Mouse (Mus musculus) midbrain, embryonic 12.5 days (tissue): ENCODE measurements around the gene Rnpepl1. TPM values are rescaled to one million over a fixed set of nuclear protein-coding genes. Genes with fewer than 3 reads are reported as not detected.

ENCODE experiments used
- ATAC-seq: fragments of 200-750 bp; cut with Nextera tagmentation; 2 replicates; pipeline ENCODE4 v1.8.0; 2017; ENCODE audit warnings: low read depth, moderate TSS enrichment, moderate library complexity; ENCODE audit not compliant: low FRiP score
- H3K27ac ChIP-seq: fragments of 300-500 bp; sonication (generic); replicated peaks from 2 replicates; pipeline ENCODE4 v1.5.1; 2016; ENCODE audit warnings: mild to moderate bottlenecking
- H3K27me3 ChIP-seq: fragments of 300-500 bp; sonication (generic); 2 replicates; pipeline ENCODE4 v1.6.1; 2016; ENCODE audit warnings: mild to moderate bottlenecking
- H3K36me3 ChIP-seq: fragments of 300-500 bp; sonication (generic); 2 replicates; pipeline ENCODE4 v1.6.1; 2016
- H3K4me1 ChIP-seq: fragments of 300-500 bp; sonication (generic); 2 replicates; pipeline ENCODE4 v1.6.1; 2016
- H3K4me2 ChIP-seq: fragments of 300-500 bp; sonication (generic); replicated peaks from 2 replicates; pipeline ENCODE4 v1.6.1; 2016; ENCODE audit warnings: mild to moderate bottlenecking, moderate library complexity
- H3K4me3 ChIP-seq: fragments of 300-500 bp; sonication (generic); 2 replicates; pipeline ENCODE4 v1.5.1; 2016; ENCODE audit warnings: mild to moderate bottlenecking
- H3K9ac ChIP-seq: fragments of 300-500 bp; sonication (generic); replicated peaks from 2 replicates; pipeline ENCODE4 v1.6.1; 2016; ENCODE audit warnings: mild to moderate bottlenecking, moderate library complexity
- H3K9me3 ChIP-seq: fragments of 300-500 bp; sonication (generic); 2 replicates; pipeline ENCODE4 v1.6.1; 2016; ENCODE audit warnings: mild to moderate bottlenecking
- WGBS: fragments of 180-500 bp; shearing (Covaris S2); methylation state at CpG from one replicate; pipeline ENCODE4 v1.1.7; 2016; 5-methylcytosine and 5-hydroxymethylcytosine counted together
- polyA plus RNA-seq: library from polyadenylated mRNA; unstranded; fragments of >200 nt; fragmentation: Nextera tagmentation; extraction: Ambion mirVana; gene quantifications from 2 replicates; pipeline ENCODE4 v1.2.1, GENCODE M21; 2016

Rnpepl1 gene
- polyA plus RNA-seq: 27.6 and 29.9 TPM in 2 replicates

DNA sequence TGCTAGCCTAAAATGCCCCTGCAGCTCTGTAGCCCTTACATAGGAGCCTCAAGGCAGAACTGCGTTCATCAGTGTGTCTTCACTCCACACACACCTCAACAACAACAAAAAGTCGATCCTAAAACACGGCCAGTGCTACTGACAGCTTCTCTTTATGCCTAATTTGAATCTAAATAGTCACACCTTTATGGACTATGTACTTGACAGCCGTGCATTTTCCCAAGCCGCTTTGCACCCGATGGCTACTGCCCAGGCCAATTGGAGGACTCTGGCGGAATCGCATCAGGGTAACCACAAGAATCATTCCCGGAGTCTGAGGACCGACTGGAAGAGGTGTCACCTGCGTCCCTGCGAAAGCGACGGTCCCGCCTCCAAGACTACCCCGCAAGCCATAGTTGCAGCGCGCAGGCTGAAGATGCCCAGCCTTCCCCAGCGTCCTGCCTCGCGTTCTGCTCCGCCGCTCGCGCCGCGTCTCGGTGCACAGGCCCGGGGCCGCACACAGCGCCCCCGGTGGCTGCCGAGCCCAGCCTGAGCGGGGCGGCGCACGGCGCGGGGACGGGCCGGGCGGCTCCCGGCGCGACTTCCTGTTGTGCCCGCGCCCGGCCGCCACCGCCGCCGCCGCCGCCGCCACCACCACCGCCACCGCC, at the start of gene Rnpepl1:
Rnpepl1 (plus strand) TSS at position 545 of the 647 bp plus-strand sequence.
- H3K4me1 ChIP-seq: peaks cover 41% of the 10 kb centered on the region

DNA sequence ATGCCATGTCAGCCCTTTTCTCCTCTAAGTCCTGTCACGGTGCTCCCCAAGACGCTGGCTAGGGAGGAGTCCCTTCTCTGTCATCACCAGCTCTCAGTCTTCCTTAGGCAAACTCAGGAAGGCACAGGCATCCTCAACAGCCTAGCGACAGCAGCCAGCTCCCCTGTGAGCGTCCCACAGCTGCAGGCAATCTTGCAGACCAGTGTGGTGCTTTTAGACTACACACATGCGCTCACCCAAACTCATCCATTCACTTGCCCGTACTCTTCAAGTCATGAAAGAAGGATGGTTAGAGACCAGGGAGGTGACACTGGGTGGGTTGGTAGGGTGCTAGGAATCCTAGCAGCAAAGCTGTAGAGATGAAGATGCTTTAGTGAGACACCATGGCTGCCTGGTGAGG, 49.1 kb upstream of the Rnpepl1 start:
- Histone ChIP-seq H3K36me3 (peaks cover 40% of the 10 kb centered on the region), H3K4me3 (no peak overlapping the region), H3K27me3 (no peaks in the 10 kb centered on the region), H3K4me1 (peaks cover 8% of the 10 kb centered on the region), H3K4me2 (no peak overlapping the region), H3K9me3 (no peaks in the 10 kb centered on the region), H3K9ac (no peak overlapping the region), H3K27ac (no peak overlapping the region)
- no peak for ATAC-seq
- WGBS: 76% methylated on average over 6 of the region's 6 CpGs

More for the DNA sequence above, at the start of gene Rnpepl1:
- peak; percentile 67 for ATAC-seq
- Histone ChIP-seq H3K4me3 (peak within 1 kb of the TSS; percentile 93), H3K27me3 (peaks cover 20% of the 10 kb centered on the region), H3K36me3 (peaks cover 12% of the 10 kb centered on the region), H3K9me3 (no peaks in the 10 kb centered on the region), H3K27ac (peak within 1 kb of the TSS; percentile 94), H3K9ac (peak within 1 kb of the TSS; percentile 97), H3K4me2 (peak within 1 kb of the TSS; percentile 90)
- under 1% methylated on average over 45 of the region's 57 CpGs for WGBS

DNA sequence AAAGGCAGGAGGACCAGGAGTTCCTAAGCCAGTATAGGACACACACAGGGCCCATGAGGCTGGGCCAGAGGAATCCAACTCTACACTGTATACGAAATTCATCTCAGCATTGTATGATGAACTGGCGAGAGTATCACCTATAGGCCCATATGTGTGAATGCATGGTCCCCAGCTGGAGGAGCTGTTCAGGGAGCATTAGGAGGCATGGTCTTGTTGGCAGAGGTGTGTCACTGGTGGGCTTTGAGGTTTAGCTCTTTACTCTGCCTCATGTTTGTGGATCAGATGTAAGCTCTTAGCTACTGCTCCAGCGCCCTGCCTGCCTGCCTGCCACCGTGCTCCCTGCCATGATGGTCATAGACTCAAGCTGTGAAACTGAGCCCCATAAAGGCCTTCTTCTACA, 47.3 kb upstream of the Rnpepl1 start:
- no peak overlapping the region for H3K4me3 ChIP-seq
- H3K4me2 ChIP-seq: no peak overlapping the region
- H3K9me3 ChIP-seq: no peaks in the 10 kb centered on the region
- no peak overlapping the region for H3K9ac ChIP-seq
- no peaks in the 10 kb centered on the region for H3K27me3 ChIP-seq
- no peak overlapping the region for H3K27ac ChIP-seq
- peaks cover 8% of the 10 kb centered on the region for H3K4me1 ChIP-seq
- no peak for ATAC-seq
- WGBS: 95% methylated on average over 4 of the region's 4 CpGs
- peaks cover 22% of the 10 kb centered on the region for H3K36me3 ChIP-seq

DNA sequence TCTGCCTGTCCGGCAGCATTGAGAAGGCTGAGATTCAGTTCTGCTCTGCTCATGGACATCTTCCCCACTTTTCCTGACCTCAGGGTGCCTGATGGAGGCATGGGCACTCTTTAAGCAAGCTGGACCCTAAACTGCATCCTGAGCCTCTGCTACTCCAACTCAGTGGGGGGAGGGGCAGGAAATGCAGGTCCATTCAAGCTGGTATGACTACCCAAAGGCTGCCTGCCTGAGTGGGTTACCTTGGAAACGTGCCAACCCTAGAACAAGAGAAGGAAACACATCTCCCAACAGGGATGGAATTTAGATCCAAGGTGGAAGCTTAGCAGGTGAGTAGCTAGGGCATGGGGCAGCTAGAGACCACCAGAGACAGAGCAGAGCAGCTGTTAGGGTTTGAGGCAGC, 44.4 kb upstream of the Rnpepl1 start:
- Histone ChIP-seq H3K27me3 (no peaks in the 10 kb centered on the region), H3K36me3 (no peaks in the 10 kb centered on the region), H3K4me1 (peaks cover 8% of the 10 kb centered on the region), H3K9me3 (no peaks in the 10 kb centered on the region), H3K27ac (no peak overlapping the region), H3K9ac (no peak overlapping the region), H3K4me2 (no peak overlapping the region), H3K4me3 (no peak overlapping the region)
- no peak for ATAC-seq
- 69% methylated on average over 2 of the region's 2 CpGs for WGBS

DNA sequence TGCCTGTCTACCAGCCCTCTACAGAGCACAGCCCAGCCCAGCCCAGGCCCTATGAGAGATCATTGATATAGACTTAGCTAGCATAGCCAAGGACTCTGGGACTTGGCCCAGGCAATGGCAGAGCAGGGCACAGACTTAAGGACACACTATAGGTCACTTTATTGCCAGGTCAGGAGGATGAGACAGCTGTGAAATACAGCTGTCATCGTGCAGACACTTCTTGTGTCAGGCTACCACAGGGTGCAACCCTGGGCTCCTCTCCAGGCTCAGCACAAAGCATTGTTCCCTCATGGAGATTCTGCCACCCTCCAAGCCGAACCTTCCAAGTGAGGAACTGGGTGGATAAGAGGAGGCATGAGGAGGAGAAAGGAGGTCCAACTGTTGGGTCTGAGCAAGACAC, 40.6 kb upstream of the Rnpepl1 start:
- no peak overlapping the region for H3K4me3 ChIP-seq
- H3K36me3 ChIP-seq: no peaks in the 10 kb centered on the region
- ATAC-seq: no peak
- H3K4me1 ChIP-seq: peaks cover 8% of the 10 kb centered on the region
- H3K9me3 ChIP-seq: no peaks in the 10 kb centered on the region
- no peak overlapping the region for H3K9ac ChIP-seq
- H3K27ac ChIP-seq: no peak overlapping the region
- H3K4me2 ChIP-seq: no peak overlapping the region
- no peaks in the 10 kb centered on the region for H3K27me3 ChIP-seq
- 83% methylated on average over 2 of the region's 2 CpGs for WGBS

DNA sequence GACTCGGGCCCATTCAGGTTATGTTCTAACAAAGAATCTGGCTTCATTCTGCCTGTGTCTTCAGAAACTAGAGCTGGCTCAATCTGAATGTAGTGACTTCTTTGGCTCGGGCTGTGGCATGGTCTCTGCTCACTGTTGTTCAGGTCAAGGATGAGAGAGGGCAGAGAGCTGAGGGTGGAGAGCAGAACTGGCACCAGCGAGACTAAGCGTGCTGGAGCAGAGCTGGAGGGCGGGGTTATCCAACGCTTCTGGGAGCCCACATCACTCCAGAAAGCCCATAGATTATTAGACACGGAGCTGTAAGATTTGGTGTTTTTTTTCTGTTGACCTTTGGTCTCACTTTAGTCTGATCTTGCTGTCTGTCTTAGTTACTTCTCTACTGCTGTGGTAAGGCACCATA, 37.9 kb upstream of the Rnpepl1 start:
- H3K4me3 ChIP-seq: no peak overlapping the region
- no peaks in the 10 kb centered on the region for H3K36me3 ChIP-seq
- no peak overlapping the region for H3K9ac ChIP-seq
- H3K9me3 ChIP-seq: no peaks in the 10 kb centered on the region
- no peaks in the 10 kb centered on the region for H3K27me3 ChIP-seq
- H3K4me1 ChIP-seq: no peaks in the 10 kb centered on the region
- H3K4me2 ChIP-seq: no peak overlapping the region
- H3K27ac ChIP-seq: no peak overlapping the region
- ATAC-seq: no peak
- 85% methylated on average over 7 of the region's 7 CpGs for WGBS

DNA sequence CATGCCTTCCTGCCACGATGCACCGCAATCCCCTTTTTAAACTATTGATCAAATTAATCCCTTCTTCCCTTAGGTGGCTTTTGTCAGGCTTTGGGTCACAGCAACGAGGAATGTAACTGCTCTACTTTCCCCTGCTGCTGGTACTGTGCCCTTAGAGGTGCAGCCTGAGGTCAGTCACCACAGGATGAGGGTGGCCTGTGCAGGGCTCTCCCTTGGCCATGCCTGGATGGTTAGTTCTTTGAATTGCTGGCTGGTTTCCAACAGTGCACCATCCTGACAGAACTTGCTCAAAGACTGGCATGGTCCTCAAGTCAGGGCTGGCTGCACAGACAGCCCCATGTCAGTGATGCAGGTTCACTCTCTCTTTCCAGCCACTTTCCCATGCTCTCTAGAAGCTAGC, 36.6 kb upstream of the Rnpepl1 start:
- no peaks in the 10 kb centered on the region for H3K36me3 ChIP-seq
- H3K9me3 ChIP-seq: no peaks in the 10 kb centered on the region
- ATAC-seq: no peak
- H3K4me3 ChIP-seq: no peak overlapping the region
- WGBS: 53% methylated on average over 3 of the region's 3 CpGs
- H3K27ac ChIP-seq: no peak overlapping the region
- no peak overlapping the region for H3K4me2 ChIP-seq
- no peaks in the 10 kb centered on the region for H3K4me1 ChIP-seq
- H3K27me3 ChIP-seq: no peaks in the 10 kb centered on the region
- H3K9ac ChIP-seq: no peak overlapping the region

DNA sequence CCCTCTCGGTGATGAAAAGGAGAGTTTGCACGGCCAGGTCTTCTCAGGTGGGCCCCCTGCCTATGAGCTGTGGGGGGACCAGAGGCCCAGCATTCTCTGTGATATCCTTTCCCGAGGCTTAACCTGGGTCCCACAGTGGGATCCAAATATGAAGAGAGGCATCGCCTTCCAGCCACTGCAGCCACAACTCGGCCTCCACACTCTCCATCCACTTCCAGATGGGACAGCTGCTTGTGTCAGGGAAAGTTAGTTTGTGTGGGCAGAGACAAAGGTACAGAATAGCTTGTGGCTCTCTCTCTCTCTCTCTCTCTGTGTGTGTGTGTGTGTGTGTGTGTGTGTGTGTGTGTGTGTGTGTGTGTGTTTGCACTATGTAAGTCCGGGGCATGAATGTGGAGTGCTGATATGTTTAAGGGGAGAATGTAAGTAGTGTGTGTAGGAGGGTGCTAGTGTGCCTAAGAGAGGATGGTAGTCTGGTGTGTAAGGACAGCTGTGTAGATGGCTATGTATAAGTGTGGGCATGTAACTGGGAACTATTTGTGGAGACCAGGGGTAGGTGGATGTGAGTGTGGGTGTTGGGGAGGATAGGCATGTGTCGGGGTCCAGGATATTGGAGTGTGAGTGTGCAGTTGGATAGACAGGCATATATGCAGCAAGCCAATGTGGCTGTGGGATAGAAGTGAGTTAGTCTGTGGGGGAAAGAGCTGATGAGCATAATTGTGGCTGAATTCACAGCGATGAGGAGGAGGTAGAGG, 35.0 kb upstream of the Rnpepl1 start:
- Histone ChIP-seq H3K27me3 (no peaks in the 10 kb centered on the region), H3K9me3 (no peaks in the 10 kb centered on the region), H3K4me3 (no peak overlapping the region), H3K27ac (no peak overlapping the region), H3K9ac (no peak overlapping the region), H3K4me1 (no peaks in the 10 kb centered on the region), H3K36me3 (no peaks in the 10 kb centered on the region), H3K4me2 (no peak overlapping the region)
- WGBS: 90% methylated on average over 8 of the region's 8 CpGs
- no peak for ATAC-seq

DNA sequence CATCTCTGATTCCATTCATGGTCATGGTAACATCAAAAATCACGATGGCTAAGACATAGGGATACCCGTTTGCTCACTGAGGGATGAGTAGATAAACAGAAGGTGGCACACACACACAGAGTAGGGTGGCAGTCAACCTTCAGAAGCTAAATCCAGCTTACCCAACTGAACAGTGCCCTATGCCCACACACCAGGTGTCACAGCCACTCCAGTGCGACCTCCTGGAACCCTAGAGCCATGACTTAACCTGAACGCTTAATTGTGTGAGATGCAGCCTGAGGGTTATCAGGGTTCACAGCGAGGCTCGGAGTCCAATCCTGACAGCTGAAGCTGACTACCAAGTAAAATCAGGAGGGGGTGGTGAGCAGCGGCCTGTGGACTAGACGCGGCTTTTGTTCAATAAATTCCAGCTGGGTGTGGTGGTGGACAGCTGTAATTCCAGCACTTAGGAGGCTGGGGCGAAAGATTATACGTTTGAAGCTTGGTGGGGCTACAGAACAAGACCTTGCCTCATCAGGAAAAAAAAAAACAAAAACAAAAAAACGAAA, 33.1 kb upstream of the Rnpepl1 start:
- WGBS: 74% methylated on average over 12 of the region's 12 CpGs
- no peak overlapping the region for H3K27ac ChIP-seq
- ATAC-seq: no peak

DNA sequence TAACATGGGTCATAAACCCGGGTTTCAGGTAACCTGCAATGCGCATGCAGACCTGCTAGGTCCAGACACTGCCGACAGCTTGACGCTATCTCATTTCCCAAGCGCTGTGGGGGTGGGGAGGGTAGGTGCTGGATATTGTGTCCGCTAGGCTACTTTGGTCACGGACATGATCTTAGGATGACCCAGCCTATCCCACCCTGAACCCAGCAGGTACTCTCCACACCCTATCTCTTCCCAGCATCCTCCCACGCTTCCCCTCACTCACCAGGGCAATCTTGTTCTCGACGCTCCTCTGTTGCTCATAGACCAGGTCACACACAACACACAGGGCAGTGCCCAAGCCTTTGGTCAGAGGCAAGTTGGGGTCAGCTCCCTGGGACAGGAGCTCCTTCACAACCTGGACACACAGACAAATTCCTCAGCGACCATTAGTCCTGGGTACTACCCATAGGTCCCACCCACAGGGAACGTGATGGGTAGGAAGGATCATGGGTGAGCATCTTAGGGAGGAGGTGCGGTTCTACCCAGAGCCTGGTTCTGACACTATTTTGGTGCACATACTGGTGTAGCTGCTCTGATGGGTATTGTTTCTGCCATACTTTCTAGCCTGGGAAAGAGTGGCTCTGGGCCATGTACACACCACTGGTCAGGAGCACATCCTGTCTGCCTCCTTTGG, 32.4 kb upstream of the Rnpepl1 start:
- no peaks in the 10 kb centered on the region for H3K9me3 ChIP-seq
- no peaks in the 10 kb centered on the region for H3K36me3 ChIP-seq
- ATAC-seq: no peak
- H3K4me2 ChIP-seq: no peak overlapping the region
- no peaks in the 10 kb centered on the region for H3K27me3 ChIP-seq
- no peak overlapping the region for H3K27ac ChIP-seq
- no peak overlapping the region for H3K4me3 ChIP-seq
- 84% methylated on average over 13 of the region's 13 CpGs for WGBS
- no peaks in the 10 kb centered on the region for H3K4me1 ChIP-seq
- H3K9ac ChIP-seq: no peak overlapping the region

More for the DNA sequence above, 33.1 kb upstream of the Rnpepl1 start:
- Histone ChIP-seq H3K4me2 (no peak overlapping the region), H3K4me3 (no peak overlapping the region), H3K9ac (no peak overlapping the region), H3K36me3 (no peaks in the 10 kb centered on the region), H3K4me1 (no peaks in the 10 kb centered on the region), H3K9me3 (no peaks in the 10 kb centered on the region), H3K27me3 (no peaks in the 10 kb centered on the region)

DNA sequence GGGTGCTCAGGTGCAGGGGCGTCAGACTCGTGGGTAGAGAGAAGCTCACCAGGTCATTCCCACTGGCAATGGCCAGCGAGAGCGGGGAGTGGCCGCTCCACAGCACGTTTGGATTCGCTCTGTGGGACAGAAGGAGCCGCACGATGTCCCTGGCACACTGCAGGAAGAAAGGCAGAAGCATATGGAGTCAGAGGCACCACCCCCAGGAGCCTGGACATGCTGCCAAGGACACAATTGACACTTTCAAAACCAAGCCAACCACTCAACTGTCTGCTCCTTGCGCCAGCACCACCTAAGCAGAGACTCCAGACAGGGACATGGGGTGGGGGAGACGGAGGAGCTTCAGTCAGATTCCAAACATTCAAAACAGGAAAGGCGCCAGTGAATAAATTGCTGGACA, 31.3 kb upstream of the Rnpepl1 start:
- Histone ChIP-seq H3K9me3 (no peaks in the 10 kb centered on the region), H3K27ac (no peak overlapping the region), H3K4me1 (no peaks in the 10 kb centered on the region), H3K9ac (no peak overlapping the region), H3K36me3 (no peaks in the 10 kb centered on the region), H3K27me3 (no peaks in the 10 kb centered on the region), H3K4me3 (no peak overlapping the region), H3K4me2 (no peak overlapping the region)
- WGBS: 90% methylated on average over 12 of the region's 12 CpGs
- no peak for ATAC-seq

DNA sequence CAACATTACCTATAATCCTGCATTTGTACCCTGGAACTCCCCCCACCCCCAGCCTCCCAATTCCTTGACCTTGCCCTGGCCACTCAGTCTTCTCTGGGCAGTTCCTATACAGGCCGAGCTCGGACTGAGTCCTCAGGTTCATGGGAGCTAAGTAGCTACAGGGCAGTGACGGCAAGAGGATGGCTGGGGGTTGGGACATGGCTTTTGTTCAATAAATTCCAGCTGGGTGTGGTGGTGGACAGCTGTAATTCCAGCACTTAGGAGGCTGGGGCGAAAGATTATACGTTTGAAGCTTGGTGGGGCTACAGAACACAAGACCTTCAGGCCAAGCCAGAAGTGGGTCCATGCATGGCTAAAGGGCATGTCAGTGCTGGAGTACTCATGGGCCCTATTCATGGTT, 30.5 kb upstream of the Rnpepl1 start:
- H3K36me3 ChIP-seq: no peaks in the 10 kb centered on the region
- 80% methylated on average over 5 of the region's 5 CpGs for WGBS
- no peaks in the 10 kb centered on the region for H3K9me3 ChIP-seq
- no peaks in the 10 kb centered on the region for H3K27me3 ChIP-seq
- no peak for ATAC-seq
- no peak overlapping the region for H3K27ac ChIP-seq
- no peak overlapping the region for H3K4me3 ChIP-seq
- H3K4me2 ChIP-seq: no peak overlapping the region
- H3K9ac ChIP-seq: no peak overlapping the region
- H3K4me1 ChIP-seq: no peaks in the 10 kb centered on the region
